Mouse (Mus musculus) adrenal gland, postnatal 0 days (tissue): Measurements from ENCODE around the gene Bhlha15. TPM values are rescaled to one million over a fixed set of nuclear protein-coding genes. Genes with fewer than 3 reads are reported as not detected.

ENCODE experiments used
- polyA plus RNA-seq: library from polyadenylated mRNA; unstranded; fragments of >200 nt; fragmentation: Nextera tagmentation; extraction: Ambion mirVana; gene quantifications from 2 replicates; pipeline ENCODE4 v1.2.1, GENCODE M21; 2015

The Bhlha15 gene
- polyA plus RNA-seq: 0.30 and 0.63 TPM in 2 replicates

DNA sequence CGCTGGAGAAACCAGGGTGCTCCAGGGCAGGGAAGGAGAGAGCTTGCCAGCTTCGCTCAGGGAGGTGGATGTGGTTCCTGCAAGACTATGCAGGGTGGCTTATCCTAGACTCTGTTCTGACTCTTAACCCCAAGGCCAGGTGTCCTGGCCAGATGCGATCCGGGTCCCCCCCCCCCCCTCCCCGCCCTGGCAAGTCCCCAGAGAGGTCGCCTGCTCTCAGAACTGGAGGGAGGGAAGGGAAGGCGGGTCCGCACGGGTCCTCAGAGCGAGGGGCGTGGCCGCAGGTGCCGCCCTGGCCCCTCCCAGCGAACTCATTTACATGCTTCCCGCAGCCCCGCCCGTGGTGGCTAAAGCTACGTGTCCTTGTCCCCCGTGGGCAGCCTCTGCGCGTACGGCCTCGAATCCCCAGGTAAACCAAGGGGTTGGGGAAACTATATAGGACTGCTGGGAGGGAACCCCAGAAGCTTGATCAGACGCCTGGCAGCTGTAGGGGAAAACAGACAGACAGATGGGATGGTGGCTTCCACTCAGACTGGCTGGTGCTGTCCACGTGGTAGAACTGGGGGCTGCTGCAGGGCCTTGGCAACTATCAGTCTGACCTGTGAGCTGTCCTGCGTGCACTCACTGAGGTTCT is at the start of gene Bhlha15:
TSS of gene Bhlha15 (plus strand) at position 337 of the 634 bp plus-strand sequence.

DNA sequence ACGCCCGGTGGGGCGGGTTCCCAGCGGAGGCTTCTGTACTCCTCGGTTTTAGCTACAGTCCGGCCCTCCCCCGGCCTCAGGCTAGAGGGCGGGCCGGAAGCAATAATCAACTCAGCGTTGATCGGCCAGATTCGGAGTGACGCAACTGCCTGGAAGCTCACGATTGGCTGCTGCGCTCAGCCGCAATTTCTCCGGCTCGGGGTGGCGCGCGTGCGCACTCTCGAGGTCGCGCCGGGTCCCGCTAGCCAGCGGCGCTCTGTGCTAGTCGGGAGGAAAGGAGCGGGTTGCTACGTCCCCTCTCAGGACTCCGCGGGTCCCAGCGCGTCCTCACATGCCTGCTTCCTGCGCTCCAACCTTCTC is 33.4 kb downstream of the Bhlha15 start, which contains the start of gene Tecpr1:
TSS of gene Tecpr1 (minus strand) at position 113 of the 360 bp plus-strand sequence.

Other genes starting within 250 kb of the Bhlha15 start
- gene Ccz1, start 175.4 kb upstream of the Bhlha15 start, polyA plus RNA-seq: 56.7 and 92.8 TPM in 2 replicates
- gene Ocm, start 163.6 kb upstream of the Bhlha15 start, polyA plus RNA-seq: 0.35 TPM in 1 of 2 replicates, not detected in the other
- gene Lmtk2, start 89.8 kb upstream of the Bhlha15 start, polyA plus RNA-seq: 2.1 and 3.1 TPM in 2 replicates
- gene Tecpr1, start 33.3 kb downstream of the Bhlha15 start, polyA plus RNA-seq: 13.5 and 25.7 TPM in 2 replicates
- gene Bri3, start 54.2 kb downstream of the Bhlha15 start, polyA plus RNA-seq: 222 and 239 TPM in 2 replicates
- gene Baiap2l1, start 167.8 kb downstream of the Bhlha15 start, polyA plus RNA-seq: 4.2 and 7.0 TPM in 2 replicates